Mouse (Mus musculus): ENCODE results near the gene 2310039H08Rik. TPM values are rescaled to one million over a fixed set of nuclear protein-coding genes. Genes with fewer than 3 reads are reported as not detected.
A peak's percentile ranks its signal among the peaks of the same experiment; 100 is the strongest.

Gene 2310039H08Rik
- polyA plus RNA-seq, 1 experiment from 2014 or later = 80.1 TPM

DNA sequence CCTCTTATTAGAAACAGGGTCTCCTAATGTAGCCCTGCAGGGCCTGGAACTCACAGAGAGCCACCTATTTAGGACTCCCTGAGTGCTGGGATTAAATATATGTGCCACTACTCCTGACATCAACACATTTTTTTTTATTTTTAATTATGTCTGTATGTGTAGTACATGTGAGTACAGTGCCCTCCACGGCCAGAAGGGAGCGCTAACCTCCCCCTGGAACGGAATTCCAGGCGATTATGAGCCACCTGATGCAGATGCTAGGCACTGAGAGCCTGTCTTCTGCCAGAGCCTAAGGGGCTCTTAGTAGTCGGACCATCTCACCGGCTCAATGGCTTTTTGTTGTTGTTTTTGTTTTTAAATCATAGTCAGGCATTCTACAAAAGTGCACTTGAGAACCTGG, 44.4 kb upstream of the 2310039H08Rik start:
- Histone ChIP-seq H3K36me3 (ENCODE audit: insufficient read depth, low read length) (no peaks in the 10 kb centered on the region; the same call in 1 of the 2 replicates), H3K4me1 (ENCODE audit: insufficient read depth, low read depth, low read length) (0 out of 2 replicates have a peak, but pooled peaks cover 3% of the 10 kb centered on the region), H3K9me3 (ENCODE audit: low read length) (no peaks in the 10 kb centered on the region), H3K9ac (replicated peaks; ENCODE audit: low read depth) (no peak overlapping the region), H3K27me3 (replicated peaks; ENCODE audit: insufficient read depth, low read length) (no peaks in the 10 kb centered on the region), H3K27ac (ENCODE audit: low read length) (no peak overlapping the region), H3K4me2 (replicated peaks; ENCODE audit: low read depth, low read length) (no peak overlapping the region), H3K4me3 (ENCODE audit: low read depth, low read length) (no peak overlapping the region)
- DNase-seq (ENCODE audit: low spot score) (peak; percentile 65), ATAC-seq (no peak)
- WGBS = 30% methylated on average over 6 of the region's 6 CpGs
- peak; percentile 57 for TF ChIP-seq CTCF (IDR thresholded peaks at IDR 0.05)
- TF ChIP-seq EP300 (IDR thresholded peaks at IDR 0.05) = no peak

DNA sequence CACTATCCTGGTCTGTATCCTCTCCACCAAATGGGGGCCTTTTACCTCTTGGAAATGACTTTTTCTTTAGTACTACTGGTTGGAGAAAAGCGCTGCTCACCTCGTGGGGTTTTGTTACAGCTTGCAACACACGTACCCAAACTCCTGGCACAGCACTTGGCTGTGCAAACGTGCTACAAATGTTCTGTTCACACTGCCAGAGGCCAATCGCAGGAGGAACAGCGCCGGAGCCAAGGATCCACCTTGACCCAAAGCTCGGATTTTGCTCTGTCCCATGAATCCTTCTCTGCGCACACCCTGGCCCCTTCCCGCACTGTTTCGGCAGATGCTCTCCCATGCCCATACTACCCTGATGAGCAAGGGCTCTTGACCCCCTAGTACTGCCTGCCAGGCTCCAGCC, 43.9 kb upstream of the 2310039H08Rik start:
- 0 out of 2 replicates have a peak overlapping the region, but pooled peaks have one; percentile 11 for H3K4me3 ChIP-seq (ENCODE audit: low read depth, low read length)
- peak overlapping the region; percentile 28; the same call in 1 of the 2 replicates for H3K27ac ChIP-seq (ENCODE audit: low read length)
- H3K4me1 ChIP-seq (ENCODE audit: insufficient read depth, low read depth, low read length) = 0 out of 2 replicates have a peak, but pooled peaks cover 3% of the 10 kb centered on the region
- no peak for TF ChIP-seq CTCF (IDR thresholded peaks at IDR 0.05)
- no peak for TF ChIP-seq EP300 (IDR thresholded peaks at IDR 0.05)
- no peak overlapping the region for H3K9ac ChIP-seq (replicated peaks; ENCODE audit: low read depth)
- DNase-seq (ENCODE audit: low spot score) = peak; percentile 25
- no peaks in the 10 kb centered on the region; the same call in 1 of the 2 replicates for H3K36me3 ChIP-seq (ENCODE audit: insufficient read depth, low read length)
- peak overlapping the region; percentile 43 for H3K4me2 ChIP-seq (replicated peaks; ENCODE audit: low read depth, low read length)
- WGBS = 38% methylated on average over 11 of the region's 11 CpGs
- peak; percentile 28 for ATAC-seq
- no peaks in the 10 kb centered on the region for H3K27me3 ChIP-seq (replicated peaks; ENCODE audit: insufficient read depth, low read length)
- no peaks in the 10 kb centered on the region for H3K9me3 ChIP-seq (ENCODE audit: low read length)

DNA sequence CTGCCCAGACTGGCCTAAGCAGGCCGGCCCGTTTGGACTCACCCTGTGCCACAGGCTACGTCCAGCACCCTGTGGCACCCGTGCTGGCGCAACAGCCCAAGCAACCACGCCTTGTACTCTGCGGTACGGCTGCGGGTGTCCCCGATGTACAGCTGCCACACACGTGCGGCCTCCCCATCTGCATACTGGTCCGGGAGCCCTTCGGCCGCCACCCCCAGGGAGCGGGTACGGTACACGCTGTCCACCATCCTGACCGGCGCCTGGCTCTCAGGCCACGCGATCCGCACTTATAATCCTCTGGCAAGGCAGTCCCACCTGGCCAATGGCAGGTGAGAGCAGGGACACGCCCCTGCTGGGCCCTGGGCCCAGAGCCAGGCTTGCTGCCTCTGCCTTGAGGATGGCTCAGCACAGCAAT, 43.5 kb upstream of the 2310039H08Rik start, which contains the start of gene Gnmt:
Gnmt (minus strand) TSS at position 265 of the 415 bp plus-strand sequence.
- DNase-seq (ENCODE audit: low spot score) (peak; percentile 73), ATAC-seq (peak; percentile 90)
- Histone ChIP-seq H3K4me3 (ENCODE audit: low read depth, low read length) (0 out of 2 replicates have a peak within 1 kb of the TSS, but pooled peaks have one; percentile 11), H3K9ac (replicated peaks; ENCODE audit: low read depth) (no peak within 1 kb of the TSS), H3K9me3 (ENCODE audit: low read length) (no peaks in the 10 kb centered on the region), H3K27me3 (replicated peaks; ENCODE audit: insufficient read depth, low read length) (no peaks in the 10 kb centered on the region), H3K4me2 (replicated peaks; ENCODE audit: low read depth, low read length) (peak within 1 kb of the TSS; percentile 43), H3K36me3 (ENCODE audit: insufficient read depth, low read length) (no peaks in the 10 kb centered on the region), H3K4me1 (ENCODE audit: insufficient read depth, low read depth, low read length) (0 out of 2 replicates have a peak, but pooled peaks cover 3% of the 10 kb centered on the region), H3K27ac (ENCODE audit: low read length) (peak within 1 kb of the TSS; percentile 28; the same call in 1 of the 2 replicates)
- WGBS = 11% methylated on average over 24 of the region's 24 CpGs
- TF ChIP-seq EP300 (IDR thresholded peaks at IDR 0.05) (no peak), CTCF (IDR thresholded peaks at IDR 0.05) (no peak)

- no peak for ATAC-seq
Observed at GRCm38 (mm10) chr17:46734055-46734454, 38.4 kb upstream of the 2310039H08Rik start.

DNA sequence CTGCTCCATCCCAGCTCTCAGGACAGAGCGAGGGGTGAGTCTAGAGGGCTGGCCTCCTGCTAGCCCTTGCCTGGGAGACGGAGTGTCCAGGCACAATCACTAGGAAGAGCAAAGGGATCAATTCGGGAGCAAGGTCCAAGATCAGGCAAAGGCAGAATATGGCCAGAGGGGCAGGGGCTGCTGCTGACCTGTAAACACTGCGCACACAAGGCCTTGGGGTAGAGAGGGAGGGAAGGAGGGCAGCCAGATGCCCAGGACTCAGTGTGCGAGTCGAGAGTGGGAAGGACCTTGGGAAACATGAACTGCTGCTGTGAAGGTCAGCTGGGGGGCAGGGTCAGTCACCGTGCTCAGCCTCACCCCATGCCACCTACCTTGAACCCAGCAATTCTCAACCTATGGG, 37.1 kb upstream of the 2310039H08Rik start:
- ATAC-seq = no peak
- no peak overlapping the region for H3K4me2 ChIP-seq (replicated peaks; ENCODE audit: low read depth, low read length)
- WGBS = 92% methylated on average over 7 of the region's 7 CpGs
- DNase-seq (ENCODE audit: low spot score) = no peak
- no peaks in the 10 kb centered on the region for H3K9me3 ChIP-seq (ENCODE audit: low read length)
- H3K27me3 ChIP-seq (replicated peaks; ENCODE audit: insufficient read depth, low read length) = no peaks in the 10 kb centered on the region
- H3K9ac ChIP-seq (replicated peaks; ENCODE audit: low read depth) = no peak overlapping the region
- no peak for TF ChIP-seq CTCF (IDR thresholded peaks at IDR 0.05)
- TF ChIP-seq EP300 (IDR thresholded peaks at IDR 0.05) = no peak
- H3K4me3 ChIP-seq (ENCODE audit: low read depth, low read length) = no peak overlapping the region
- H3K36me3 ChIP-seq (ENCODE audit: insufficient read depth, low read length) = no peaks in the 10 kb centered on the region
- H3K4me1 ChIP-seq (ENCODE audit: insufficient read depth, low read depth, low read length) = no peaks in the 10 kb centered on the region
- no peak overlapping the region for H3K27ac ChIP-seq (ENCODE audit: low read length)

More at GRCm38 (mm10) chr17:46734055-46734454, 38.4 kb upstream of the 2310039H08Rik start:
- Histone ChIP-seq H3K27ac (ENCODE audit: low read length) (no peak overlapping the region), H3K36me3 (ENCODE audit: insufficient read depth, low read length) (no peaks in the 10 kb centered on the region), H3K9ac (replicated peaks; ENCODE audit: low read depth) (no peak overlapping the region), H3K4me1 (ENCODE audit: insufficient read depth, low read depth, low read length) (0 out of 2 replicates have a peak, but pooled peaks cover 3% of the 10 kb centered on the region), H3K4me2 (replicated peaks; ENCODE audit: low read depth, low read length) (no peak overlapping the region), H3K27me3 (replicated peaks; ENCODE audit: insufficient read depth, low read length) (no peaks in the 10 kb centered on the region), H3K4me3 (ENCODE audit: low read depth, low read length) (no peak overlapping the region), H3K9me3 (ENCODE audit: low read length) (no peaks in the 10 kb centered on the region)
- no peak for DNase-seq (ENCODE audit: low spot score)
- TF ChIP-seq CTCF (IDR thresholded peaks at IDR 0.05) (no peak), EP300 (IDR thresholded peaks at IDR 0.05) (no peak)
- WGBS = 97% methylated on average over 3 of the region's 3 CpGs

- 58% methylated on average over 9 of the region's 10 CpGs for WGBS
- Histone ChIP-seq H3K4me3 (ENCODE audit: low read depth, low read length) (no peak overlapping the region), H3K27ac (ENCODE audit: low read length) (no peak overlapping the region), H3K4me1 (ENCODE audit: insufficient read depth, low read depth, low read length) (no peaks in the 10 kb centered on the region), H3K36me3 (ENCODE audit: insufficient read depth, low read length) (no peaks in the 10 kb centered on the region), H3K9ac (replicated peaks; ENCODE audit: low read depth) (no peak overlapping the region), H3K4me2 (replicated peaks; ENCODE audit: low read depth, low read length) (no peak overlapping the region), H3K9me3 (ENCODE audit: low read length) (no peaks in the 10 kb centered on the region), H3K27me3 (replicated peaks; ENCODE audit: insufficient read depth, low read length) (no peaks in the 10 kb centered on the region)
- DNase-seq (ENCODE audit: low spot score) (peak; percentile 33), ATAC-seq (no peak)
- TF ChIP-seq CTCF (IDR thresholded peaks at IDR 0.05) (peak; percentile 66), EP300 (IDR thresholded peaks at IDR 0.05) (no peak)
Observed at GRCm38 (mm10) chr17:46736160-46736559, 36.3 kb upstream of the 2310039H08Rik start.
